Mouse (Mus musculus): ENCODE data around the gene Lyg2.

The Lyg2 gene

GRCm38 (mm10) chr1:37916393-37916792 is at the start of gene Lyg2:
Gene Lyg2, minus strand, starts transcription at chr1:37916493.
- no peak for DNase-seq (ENCODE audit: low read depth, low spot score)

- DNase-seq (ENCODE audit: low read depth, low spot score) = peak; percentile 36
Measured at GRCm38 (mm10) chr1:37965571-37965970, 49.3 kb upstream of the Lyg2 start.

GRCm38 (mm10) chr1:37959486-37959885 is 43.2 kb upstream of the Lyg2 start:
- DNase-seq (ENCODE audit: low read depth, low spot score) = no peak

- DNase-seq (ENCODE audit: low read depth, low spot score) = no peak
Measured at GRCm38 (mm10) chr1:37958516-37958915, 42.2 kb upstream of the Lyg2 start.

GRCm38 (mm10) chr1:37957659-37958058 is 41.4 kb upstream of the Lyg2 start, which contains the start of gene Lyg1:
Gene Lyg1, minus strand, starts transcription at chr1:37957759.
- no peak for DNase-seq (ENCODE audit: low read depth, low spot score)

- no peak for DNase-seq (ENCODE audit: low read depth, low spot score)
Measured at GRCm38 (mm10) chr1:37956690-37957431, 40.6 kb upstream of the Lyg2 start.

GRCm38 (mm10) chr1:37955251-37955650 is 39.0 kb upstream of the Lyg2 start:
- DNase-seq (ENCODE audit: low read depth, low spot score) = no peak

- DNase-seq (ENCODE audit: low read depth, low spot score) = no peak
Measured at GRCm38 (mm10) chr1:37954786-37955185, 38.5 kb upstream of the Lyg2 start.

- no peak for DNase-seq (ENCODE audit: low read depth, low spot score)
Measured at GRCm38 (mm10) chr1:37948906-37949305, 32.6 kb upstream of the Lyg2 start.

- DNase-seq (ENCODE audit: low read depth, low spot score) = peak; percentile 57
Measured at GRCm38 (mm10) chr1:37931806-37932205, 15.5 kb upstream of the Lyg2 start.

- no peak for DNase-seq (ENCODE audit: low read depth, low spot score)
Measured at GRCm38 (mm10) chr1:37925971-37926370, 9.7 kb upstream of the Lyg2 start.

GRCm38 (mm10) chr1:37922536-37922935 is 6.2 kb upstream of the Lyg2 start:
- no peak for DNase-seq (ENCODE audit: low read depth, low spot score)

- DNase-seq (ENCODE audit: low read depth, low spot score) = no peak
Measured at GRCm38 (mm10) chr1:37918096-37918495, 1.8 kb upstream of the Lyg2 start.

- DNase-seq (ENCODE audit: low read depth, low spot score) = no peak
Measured at GRCm38 (mm10) chr1:37917666-37918065, 1.4 kb upstream of the Lyg2 start.

- no peak for DNase-seq (ENCODE audit: low read depth, low spot score)
Measured at GRCm38 (mm10) chr1:37912751-37913150, 3.5 kb downstream of the Lyg2 start.

GRCm38 (mm10) chr1:37903178-37903577 is 13.1 kb downstream of the Lyg2 start:
- DNase-seq (ENCODE audit: low read depth, low spot score) = no peak

- no peak for DNase-seq (ENCODE audit: low read depth, low spot score)
Measured at GRCm38 (mm10) chr1:37900288-37900687, 16.0 kb downstream of the Lyg2 start.

GRCm38 (mm10) chr1:37899816-37900215 is 16.5 kb downstream of the Lyg2 start:
- no peak for DNase-seq (ENCODE audit: low read depth, low spot score)

GRCm38 (mm10) chr1:37894606-37895005 is 21.7 kb downstream of the Lyg2 start:
- DNase-seq (ENCODE audit: low read depth, low spot score) = no peak

GRCm38 (mm10) chr1:37891400-37891799 is 24.9 kb downstream of the Lyg2 start:
- no peak for DNase-seq (ENCODE audit: low read depth, low spot score)

GRCm38 (mm10) chr1:37890025-37890652 is 26.2 kb downstream of the Lyg2 start, which contains the start of the genes Mitd1 and Mrpl30:
Gene Mitd1, minus strand, starts transcription at chr1:37890411.
Gene Mrpl30, plus strand, starts transcription at chr1:37890477.
- peak; percentile 84 for DNase-seq (ENCODE audit: low read depth, low spot score)

GRCm38 (mm10) chr1:37889206-37889605 is 27.1 kb downstream of the Lyg2 start:
- DNase-seq (ENCODE audit: low read depth, low spot score) = no peak

GRCm38 (mm10) chr1:37884451-37884850 is 31.8 kb downstream of the Lyg2 start:
- DNase-seq (ENCODE audit: low read depth, low spot score) = no peak
